Mouse (Mus musculus): ENCODE measurements around the gene Klf8.

The Klf8 gene

DNA sequence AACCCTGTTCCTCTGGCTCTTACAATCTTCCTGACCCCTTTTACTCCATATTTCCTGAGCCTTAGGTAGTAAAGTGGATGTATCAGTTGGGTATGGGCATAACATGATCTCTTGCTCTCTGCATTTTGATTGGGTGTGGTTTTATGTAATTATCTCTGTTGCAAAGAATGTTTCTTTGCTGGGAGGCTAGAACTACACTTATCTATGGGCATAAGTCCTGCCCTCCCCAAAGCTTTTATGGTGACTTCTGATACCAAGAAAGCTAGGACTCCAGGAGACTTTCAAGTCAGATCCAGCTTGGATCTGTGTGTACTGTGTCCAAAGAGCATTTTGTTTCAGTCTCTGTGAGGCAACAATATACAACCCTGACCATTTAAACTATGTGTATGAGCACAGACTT is 202.3 kb downstream of the Klf8 start:
- in situ Hi-C loops (cut with MboI) = no loop called here

GRCm38 (mm10) chrX:153440018-153440417 is 202.8 kb downstream of the Klf8 start:
- in situ Hi-C loops (cut with MboI) = no loop called here

All from mature B cell (primary cell).